Mouse (Mus musculus) ovary, postnatal 14 days (tissue): Measurements from ENCODE around the gene Hist1h4f.
"Not testable (repeated sequence)": the region's sequence is repeated elsewhere in the genome, so short reads cannot be mapped to it uniquely, and the experiment has no call there.

Experiments
- DNase-seq: peaks from one replicate; pipeline ENCODE4 v3.0.0; 2022; ENCODE audit warnings: low spot score

Gene Hist1h4f

DNA sequence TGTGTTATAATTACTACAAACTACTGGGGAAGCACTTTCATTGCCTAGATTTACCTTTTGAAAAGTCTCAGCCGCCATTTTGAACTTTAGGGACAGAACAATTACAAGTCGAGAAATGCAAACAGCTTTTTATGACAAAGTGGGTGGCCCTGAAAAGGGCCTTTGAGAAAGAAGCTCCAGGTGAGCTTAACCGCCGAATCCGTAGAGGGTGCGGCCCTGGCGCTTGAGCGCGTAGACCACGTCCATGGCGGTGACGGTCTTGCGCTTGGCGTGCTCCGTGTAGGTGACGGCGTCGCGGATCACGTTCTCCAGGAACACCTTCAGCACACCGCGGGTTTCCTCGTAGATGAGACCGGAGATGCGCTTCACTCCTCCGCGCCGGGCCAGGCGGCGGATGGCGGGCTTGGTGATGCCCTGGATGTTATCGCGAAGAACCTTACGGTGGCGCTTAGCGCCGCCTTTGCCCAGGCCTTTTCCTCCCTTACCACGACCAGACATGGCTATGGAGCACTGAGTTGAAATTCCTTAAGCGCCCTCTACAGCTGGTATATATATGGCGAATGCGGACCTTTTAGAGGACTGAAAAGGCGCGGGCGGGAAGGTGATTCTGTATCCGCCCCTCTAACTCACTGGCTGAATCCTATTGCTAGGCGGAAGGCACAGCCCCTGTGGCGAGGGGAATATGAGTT, at the start of gene Hist1h4f:
Gene Hist1h4f (minus strand): TSS at position 503 of the 689 bp plus-strand sequence.
- peak; percentile 83 for DNase-seq

DNA sequence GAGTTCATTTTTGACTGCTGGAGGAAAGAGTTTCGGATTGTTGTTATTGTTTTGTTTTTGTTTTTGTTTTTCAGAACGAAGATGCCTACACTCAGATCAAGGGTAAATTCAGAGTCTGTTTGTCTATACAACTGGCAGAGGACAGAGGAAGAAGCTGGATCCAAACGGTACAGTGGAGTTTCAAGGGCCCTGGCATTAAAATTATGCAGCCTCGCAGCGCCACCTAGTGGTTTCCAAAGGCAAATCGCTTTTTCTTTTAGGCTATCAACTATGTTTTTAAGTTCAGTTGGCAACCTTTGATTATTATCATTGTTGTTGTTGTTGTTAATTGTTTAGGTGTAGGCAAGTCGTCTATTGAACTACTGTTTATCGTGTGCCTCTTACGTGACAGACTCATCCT, 46.5 kb upstream of the Hist1h4f start:
- DNase-seq, result peak; percentile 79

DNA sequence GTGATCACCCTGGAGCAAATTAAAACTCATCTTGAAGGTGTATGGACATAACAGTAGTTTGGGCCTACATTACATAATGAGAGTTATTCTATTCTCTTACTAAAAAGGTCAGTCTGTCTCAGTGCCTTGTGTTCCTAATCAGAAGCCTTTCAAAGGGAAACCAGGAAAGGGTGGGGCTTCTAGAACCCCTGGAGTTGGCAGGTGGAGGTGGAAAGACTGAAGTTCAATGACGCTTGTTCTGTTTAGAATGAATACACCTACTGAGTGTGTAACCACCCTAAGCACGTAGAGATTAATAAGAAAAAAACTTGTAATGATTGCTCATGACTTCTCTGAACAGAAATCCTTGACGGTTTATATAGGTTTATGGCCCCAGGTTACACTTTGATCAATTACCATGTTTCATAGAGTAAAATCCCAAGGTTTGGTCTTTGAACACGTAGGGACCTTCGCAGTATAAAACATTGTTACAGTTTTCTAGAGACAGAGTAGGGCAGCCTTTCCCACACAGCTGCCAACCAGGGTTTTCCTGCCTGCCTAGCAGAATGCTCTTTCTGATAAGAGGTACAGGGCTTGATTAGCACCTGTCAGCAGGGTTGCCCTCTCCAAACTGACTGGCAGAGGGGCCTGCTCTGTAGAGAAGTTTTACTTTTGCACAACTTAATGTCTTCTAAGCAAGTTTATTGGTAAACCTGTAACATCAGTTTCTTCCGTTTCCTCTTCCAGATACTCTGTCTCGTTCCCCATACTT, 44.3 kb upstream of the Hist1h4f start:
- DNase-seq, result no peak

DNA sequence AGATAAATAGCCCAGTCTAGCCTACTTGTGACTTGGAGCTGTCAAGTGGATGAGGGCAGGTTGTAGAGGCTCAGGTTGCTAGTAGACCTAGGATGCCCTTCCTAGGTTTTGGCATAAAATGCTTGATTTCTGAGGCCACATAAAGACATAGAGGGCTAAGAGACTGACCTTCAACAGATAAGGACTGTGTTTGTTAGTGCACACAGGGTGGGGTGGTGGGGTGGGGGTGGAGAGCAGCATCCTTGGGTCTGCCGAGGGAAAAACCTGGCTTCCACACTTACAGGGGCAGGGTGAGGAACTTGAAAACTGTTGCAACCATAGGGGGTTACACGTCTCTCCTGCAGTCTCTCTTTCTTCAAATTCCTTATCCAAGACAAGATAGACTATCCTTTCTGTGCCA, 43.7 kb upstream of the Hist1h4f start:
- no peak for DNase-seq

DNA sequence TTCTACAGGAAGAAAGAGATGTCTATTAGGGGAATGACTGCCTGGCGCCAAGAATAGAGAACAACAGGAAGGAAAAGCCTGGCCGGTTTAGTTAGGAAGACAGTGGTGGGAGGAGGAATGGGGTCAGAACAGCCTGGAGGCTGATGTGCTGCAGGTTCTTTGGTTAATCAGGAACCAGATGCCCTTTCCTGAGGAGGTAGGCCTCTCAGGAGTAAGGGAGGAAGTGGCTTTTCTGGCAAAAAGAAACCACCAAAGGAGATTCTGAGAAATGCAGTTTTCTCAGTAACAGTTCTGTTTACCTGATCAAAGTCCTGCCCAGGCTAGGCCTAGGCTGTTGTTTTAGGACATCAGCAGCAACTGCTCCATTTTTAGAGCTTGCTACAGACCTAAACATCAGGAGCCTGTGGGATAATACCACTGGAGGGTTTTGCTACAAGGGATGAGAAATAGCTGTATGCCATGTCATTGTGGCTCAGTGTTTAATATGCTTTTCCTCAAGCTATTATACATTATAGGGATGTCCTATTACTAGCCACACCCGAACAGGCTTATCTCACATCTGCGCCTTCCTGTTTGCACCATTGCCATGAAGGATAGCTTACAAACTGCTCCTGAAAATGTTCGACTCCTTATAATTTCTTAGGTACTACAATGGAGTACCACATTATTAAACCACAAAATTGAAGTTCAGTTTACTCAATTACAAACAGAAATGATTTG, 41.8 kb upstream of the Hist1h4f start:
- DNase-seq, result no peak

DNA sequence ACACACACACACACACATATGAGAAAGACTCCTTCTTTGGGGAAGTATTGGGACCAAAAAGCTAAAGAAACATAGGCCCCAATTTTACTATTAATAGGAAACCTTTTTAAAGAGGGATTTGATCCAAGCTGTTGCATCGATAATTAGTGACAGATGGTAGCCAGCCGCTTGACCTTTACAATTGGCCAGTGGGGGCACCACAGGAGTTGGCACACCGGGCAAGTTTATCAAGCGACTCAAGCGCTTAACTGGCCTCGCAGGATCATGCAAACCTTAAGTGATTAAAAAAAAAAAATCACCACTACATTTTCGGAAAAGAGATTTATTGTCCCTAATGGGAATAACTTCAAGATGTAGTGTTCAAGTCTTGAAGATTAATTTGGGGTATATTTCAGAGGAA, 41.2 kb upstream of the Hist1h4f start:
- DNase-seq, result no peak

DNA sequence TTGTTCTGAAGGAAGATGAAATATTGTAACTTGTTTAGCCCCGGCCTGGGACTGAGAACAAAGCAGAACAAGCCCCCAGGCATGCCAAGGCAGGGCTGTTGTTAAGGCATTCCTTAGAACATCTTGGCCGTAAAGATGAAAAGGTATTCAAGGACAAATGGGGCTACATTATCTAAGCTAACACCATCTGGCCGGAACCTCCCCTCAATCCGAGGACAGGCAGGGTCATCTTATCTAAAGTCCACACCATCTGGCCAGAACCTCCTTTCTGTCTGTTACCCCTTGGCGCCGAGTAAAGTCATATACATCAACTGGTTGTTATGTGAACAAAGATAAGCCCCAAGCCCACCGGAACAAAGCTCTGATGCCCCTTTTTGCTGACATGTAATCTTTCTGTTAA, 40.4 kb upstream of the Hist1h4f start:
- DNase-seq, result not testable (repeated sequence)

DNA sequence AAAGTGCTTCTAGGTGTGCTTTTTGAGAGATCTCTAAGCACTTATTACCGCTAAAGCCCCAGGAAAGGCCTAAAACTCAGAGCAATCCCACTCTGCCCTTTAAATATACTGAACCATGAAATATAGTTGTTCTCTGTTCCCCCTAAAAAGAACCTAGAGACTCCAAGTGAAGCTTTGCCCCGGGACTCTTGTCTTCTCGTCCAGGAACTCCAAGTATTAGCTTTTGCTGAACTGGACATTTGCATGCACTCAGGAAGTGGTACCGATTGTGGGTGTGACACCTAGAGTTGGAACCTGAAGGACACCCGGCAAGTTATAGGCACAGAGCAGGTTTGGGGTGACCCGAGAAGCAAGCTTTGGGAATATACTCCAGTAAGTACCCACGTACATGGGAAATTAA, 39.8 kb upstream of the Hist1h4f start:
- no peak for DNase-seq

DNA sequence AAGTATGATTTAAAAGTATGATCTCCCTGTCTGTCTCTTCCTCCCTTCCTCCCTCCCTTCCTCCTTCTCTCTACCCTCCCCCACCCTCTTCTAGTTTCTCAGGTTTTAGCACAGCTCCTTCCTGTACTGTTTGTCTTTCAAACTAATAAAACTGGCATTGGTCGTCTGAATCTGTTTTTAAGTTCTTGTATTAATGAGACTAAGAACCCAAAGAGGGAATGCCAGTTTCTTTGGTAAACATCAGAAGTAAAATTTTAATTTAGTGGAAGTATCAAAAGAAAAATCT, 35.4 kb upstream of the Hist1h4f start:
- DNase-seq, result no peak

DNA sequence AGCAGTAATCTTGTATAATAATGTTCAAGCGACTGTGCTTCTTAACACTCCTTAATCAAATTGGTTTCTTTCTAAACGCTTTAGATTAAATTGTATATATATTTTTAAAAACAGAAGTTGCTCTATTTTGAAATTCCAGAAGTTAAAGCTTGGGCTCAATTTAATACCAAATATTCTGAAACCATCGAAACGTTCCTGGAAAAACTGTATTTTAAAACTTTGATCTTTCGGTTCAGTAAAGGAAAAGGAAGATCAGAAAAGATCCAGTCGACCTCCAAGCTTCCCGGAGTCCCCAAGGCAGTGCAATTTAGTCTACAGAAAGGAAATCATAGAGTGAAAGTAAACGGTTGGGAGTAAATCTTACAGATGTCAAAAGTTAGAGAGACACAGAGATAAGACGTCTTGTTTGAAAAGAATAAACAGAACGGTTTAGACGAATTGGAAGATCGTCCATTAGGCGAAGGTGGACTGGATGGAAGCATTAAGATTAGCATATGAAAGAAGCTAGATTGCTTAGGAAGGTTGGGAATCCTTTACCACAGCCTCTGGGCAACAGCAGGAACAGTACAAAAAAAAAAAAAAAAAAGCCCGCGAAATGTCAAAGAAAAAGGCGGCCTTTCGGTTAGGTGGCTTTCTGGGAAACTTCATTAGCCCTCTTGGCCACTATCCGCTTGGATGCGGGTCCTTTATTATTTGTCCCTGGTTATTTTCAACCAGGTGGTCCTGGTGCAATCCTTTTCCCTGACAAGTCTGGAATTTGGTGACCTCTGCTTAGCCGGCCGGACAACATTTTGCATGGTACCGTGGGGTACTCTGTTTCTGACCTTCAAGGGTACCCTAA, 34.9 kb upstream of the Hist1h4f start:
- DNase-seq, result no peak

DNA sequence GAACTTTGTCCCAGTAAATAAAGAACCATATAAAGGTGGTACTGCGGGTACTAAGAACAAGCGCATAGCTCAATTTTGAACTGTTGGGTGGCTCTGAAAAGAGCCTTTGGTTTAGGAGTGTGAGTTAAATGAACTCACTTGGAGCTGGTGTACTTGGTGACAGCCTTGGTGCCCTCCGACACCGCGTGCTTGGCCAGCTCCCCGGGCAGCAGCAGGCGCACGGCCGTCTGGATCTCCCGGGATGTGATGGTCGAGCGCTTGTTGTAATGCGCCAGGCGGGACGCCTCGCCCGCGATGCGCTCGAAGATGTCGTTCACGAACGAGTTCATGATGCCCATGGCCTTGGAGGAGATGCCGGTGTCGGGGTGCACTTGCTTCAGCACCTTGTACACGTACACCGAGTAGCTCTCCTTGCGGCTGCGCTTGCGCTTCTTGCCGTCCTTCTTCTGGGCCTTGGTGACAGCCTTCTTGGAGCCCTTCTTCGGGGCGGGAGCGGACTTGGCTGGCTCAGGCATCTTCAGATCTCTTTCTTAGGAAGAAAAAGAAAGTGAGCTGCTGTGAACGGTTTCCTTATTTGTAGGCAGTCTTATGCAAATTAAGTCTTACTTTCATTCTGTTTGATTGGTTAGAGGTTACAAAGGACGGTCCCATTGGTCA, 34.1 kb upstream of the Hist1h4f start:
- DNase-seq, result peak; percentile 51

DNA sequence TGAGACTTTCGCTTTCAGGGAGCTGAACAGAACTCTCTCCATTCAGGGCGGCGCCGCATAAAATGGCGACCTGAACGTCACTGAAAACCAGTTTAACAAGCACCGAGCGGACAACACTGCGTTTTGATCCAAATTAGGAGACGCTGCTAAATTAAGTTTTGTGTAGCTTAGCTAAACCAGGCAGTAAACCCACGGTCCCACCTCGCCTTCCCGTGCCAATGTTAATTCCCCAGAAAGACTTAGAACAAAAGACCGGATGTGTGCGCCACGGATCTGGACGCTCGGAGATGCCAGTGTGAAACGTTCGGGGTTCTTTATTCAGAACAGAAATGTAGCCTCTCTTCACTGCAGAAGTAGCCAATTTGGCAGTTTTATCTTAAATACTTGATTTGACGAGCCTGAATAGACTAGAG, 33.6 kb upstream of the Hist1h4f start:
- DNase-seq, result peak; percentile 58

DNA sequence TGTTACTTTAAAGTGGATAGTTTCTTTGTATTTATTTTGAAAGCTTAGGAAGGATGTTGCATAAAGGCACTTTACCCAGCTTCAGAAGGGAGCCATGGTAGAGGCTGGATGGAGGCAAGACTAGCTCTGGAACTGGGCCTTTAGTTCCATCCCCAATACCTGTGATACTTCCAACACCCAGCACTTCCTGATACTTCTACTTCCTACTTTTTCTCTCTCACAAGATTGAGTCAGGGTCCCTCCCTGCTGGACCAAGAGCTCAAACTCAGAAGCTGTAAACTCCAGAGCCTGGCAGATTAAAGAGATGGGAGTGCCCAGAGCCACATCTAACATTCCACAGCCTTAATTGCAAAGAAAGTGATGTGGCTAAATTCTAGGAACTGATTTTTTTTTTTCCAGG, 32.9 kb upstream of the Hist1h4f start:
- no peak for DNase-seq

DNA sequence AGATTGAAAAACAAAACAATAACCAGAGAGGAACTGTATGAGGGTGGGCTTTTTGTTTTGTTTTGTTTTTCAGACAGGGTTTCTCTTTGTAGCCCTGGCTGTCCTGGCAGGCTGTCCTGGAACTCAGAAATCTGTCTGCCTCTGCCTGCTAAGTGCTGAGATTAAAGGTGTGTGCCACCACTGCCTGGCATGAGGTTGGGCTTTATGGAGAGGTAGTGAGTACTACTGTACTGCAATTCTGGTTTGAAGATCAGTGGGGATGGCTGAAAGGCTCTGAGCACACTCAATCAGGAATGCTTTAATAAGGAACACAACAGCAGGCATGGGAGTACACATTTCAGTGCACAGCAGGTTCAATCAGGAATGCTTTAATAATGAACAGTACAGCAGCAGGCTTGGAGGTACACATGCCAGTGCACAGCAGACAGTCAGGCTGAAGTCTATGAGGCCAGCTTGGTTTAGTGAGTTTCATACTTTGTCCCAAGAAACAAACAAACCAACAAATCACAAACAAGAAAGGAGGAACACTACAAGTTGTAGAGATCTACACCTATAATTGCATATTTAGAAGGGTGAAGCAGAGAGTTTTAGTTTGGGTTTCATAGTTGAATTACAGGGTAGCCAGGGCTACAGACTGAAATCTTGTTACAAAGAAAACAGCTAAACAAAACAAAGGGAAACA, 32.1 kb upstream of the Hist1h4f start:
- no peak for DNase-seq

DNA sequence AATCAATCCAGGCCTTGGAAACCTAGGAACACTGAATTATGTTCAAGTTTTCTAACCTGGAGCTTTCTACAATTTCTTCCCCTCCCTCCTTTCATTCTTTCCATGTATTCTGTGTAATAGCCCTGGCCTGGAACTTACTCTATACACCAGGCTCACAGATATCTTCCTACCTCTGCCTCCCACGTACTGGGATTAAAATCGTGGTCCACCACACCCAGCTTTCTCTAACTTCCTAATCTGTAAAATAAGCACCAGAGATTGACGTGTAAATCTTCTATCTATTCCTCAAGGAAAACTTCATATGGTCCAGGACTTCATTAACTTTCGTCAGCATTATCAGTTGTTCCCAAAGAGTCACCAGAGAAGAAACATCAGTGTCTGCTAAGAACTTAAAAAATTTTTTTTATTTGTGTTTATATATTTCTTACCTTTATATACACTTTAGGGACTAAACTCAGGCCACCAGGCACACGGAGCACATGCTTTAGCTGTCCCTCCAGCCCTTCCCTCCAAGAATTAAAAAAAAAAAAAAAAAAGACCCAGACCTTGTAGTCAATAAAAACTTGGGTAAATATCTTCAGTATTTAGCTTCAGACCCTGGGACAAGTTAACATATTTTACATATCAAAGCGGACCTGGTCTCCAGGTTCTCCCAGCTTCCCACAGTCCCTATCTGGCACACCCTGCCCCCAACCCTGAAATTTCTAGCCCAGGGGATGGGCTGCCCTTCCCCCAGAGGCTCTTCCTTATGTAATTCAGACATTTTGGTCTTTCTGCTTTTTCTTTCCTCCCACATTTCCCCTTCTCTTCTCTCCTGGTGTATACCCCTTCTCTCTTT, 31.0 kb upstream of the Hist1h4f start:
- no peak for DNase-seq

DNA sequence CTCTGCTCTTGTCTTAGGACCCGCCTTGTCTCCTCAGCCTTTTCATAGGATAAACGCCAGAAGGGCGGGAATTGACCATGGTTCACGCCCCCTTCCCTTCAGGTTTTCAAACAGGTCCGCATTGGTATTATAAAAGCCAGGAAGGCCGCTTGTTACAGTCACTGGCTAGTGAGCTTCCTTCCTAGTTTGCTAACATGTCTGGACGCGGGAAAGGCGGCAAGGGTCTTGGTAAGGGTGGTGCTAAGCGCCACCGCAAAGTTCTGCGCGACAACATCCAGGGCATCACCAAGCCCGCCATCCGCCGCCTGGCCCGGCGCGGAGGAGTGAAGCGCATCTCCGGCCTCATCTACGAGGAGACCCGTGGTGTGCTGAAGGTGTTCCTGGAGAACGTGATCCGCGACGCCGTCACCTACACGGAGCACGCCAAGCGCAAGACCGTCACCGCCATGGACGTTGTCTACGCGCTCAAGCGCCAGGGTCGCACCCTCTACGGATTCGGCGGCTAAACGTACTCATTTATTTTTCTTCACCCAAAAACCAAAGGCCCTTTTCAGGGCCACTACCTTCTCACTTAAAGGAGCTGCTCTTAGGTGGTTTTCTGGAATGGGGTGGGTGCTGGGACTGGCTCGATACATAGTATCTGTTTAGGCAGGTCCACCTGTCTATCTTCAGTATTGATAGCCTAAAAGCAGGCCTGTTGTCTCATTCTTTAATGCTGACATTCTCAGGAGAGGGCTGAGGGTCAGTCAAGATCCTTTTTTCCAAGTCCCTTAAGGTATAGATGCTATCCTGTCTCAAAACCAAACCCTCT, 30.2 kb upstream of the Hist1h4f start, which contains the start of gene Hist1h4d:
Gene Hist1h4d (plus strand): TSS at position 191 of the 811 bp plus-strand sequence.
- peak; percentile 99 for DNase-seq

DNA sequence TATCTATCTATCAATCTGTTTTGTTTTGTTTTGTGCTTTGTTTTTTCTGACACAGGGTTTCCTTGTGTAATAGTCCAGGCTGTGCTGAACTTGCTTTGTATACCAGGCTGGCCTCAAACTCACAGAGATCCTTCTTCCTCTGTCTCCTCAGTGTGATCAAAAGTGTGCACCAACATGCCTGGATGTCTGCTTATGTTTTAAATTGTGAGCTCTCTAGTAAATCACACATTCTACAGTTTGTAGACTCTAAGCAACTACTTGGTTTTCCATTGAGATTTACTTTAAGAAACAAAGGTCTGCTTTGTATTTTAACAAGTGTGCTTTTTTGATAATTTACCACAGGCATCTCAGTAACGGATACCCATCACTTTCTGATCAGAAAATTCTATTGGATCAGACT, 26.4 kb upstream of the Hist1h4f start:
- DNase-seq, result no peak

DNA sequence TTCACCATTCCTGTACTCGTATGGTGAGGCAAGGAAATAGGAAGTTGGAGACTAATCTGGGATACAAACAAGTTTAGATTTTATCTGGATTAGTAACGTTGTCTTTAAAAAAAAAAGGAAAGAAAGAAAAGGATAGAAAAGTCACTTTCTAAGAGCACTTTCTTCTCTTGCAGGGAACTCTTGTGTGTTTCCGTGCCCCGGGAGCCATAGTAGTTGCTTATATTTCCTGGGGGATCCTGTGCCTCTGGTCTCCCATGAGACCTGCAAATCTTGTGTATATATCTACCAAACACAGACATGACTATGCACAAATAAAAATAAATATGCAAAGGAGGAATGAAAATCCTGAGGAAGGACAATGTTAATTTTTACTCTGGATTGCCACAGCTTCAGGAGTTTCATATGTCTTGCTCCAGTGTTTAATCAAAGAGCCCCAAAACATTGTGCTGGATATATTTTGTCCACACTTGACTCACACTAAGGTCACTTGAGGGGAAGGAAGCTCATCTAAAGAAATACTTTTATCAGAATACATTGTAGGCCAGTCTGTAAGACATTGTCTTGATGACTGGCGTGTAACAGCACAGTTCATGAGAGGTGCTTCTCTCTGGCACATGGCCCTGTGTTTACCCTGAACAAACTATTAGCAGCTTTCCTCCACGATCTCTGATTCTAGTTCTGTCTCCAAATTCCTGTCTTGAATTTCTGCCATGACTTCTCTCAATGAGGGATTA, 25.6 kb upstream of the Hist1h4f start:
- no peak for DNase-seq
